Mouse (Mus musculus) B cell, adult 2 months (primary cell): ENCODE results near the gene Mettl24.

Experiments
- DNase-seq, 2 experiments: peaks; one replicate each; pipeline ENCODE4 v3.0.0; 2022

Gene Mettl24

GRCm38 (mm10) chr10:40825952-40826351 is 142.9 kb downstream of the Mettl24 start:
- no peak for DNase-seq

- DNase-seq, result no peak
Measured at GRCm38 (mm10) chr10:40827706-40828105, 144.6 kb downstream of the Mettl24 start.

- DNase-seq, result no peak
Measured at GRCm38 (mm10) chr10:40830312-40830711, 147.2 kb downstream of the Mettl24 start.

GRCm38 (mm10) chr10:40831267-40831666 is 148.2 kb downstream of the Mettl24 start:
- no peak for DNase-seq

GRCm38 (mm10) chr10:40840086-40840485 is 157.0 kb downstream of the Mettl24 start:
- no peak for DNase-seq

- no peak for DNase-seq
Measured at GRCm38 (mm10) chr10:40843841-40844240, 160.8 kb downstream of the Mettl24 start.

GRCm38 (mm10) chr10:40844546-40844945 is 161.5 kb downstream of the Mettl24 start:
- no peak for DNase-seq

GRCm38 (mm10) chr10:40845626-40846025 is 162.5 kb downstream of the Mettl24 start:
- DNase-seq, result no peak

GRCm38 (mm10) chr10:40847176-40847874 is 164.2 kb downstream of the Mettl24 start:
- no peak for DNase-seq

- DNase-seq, result no peak
Measured at GRCm38 (mm10) chr10:40850644-40851043, 167.6 kb downstream of the Mettl24 start.

GRCm38 (mm10) chr10:40851138-40851537 is 168.1 kb downstream of the Mettl24 start:
- no peak for DNase-seq

- no peak for DNase-seq
Measured at GRCm38 (mm10) chr10:40855616-40856015, 172.5 kb downstream of the Mettl24 start.

GRCm38 (mm10) chr10:40856703-40857102 is 173.6 kb downstream of the Mettl24 start:
- DNase-seq, result no peak

GRCm38 (mm10) chr10:40857599-40857998 is 174.5 kb downstream of the Mettl24 start:
- no peak for DNase-seq
